Mouse (Mus musculus): ENCODE results near the gene Pml. TPM values are rescaled to one million over a fixed set of nuclear protein-coding genes. Genes with fewer than 3 reads are reported as not detected.

Gene Pml
- polyA plus RNA-seq, 1 experiment, result 10.4 TPM

- peak overlapping the region; percentile 75 for H3K4me3 ChIP-seq (ENCODE audit: insufficient read depth, low read length)
- peak overlapping the region; percentile 34 for H3K27ac ChIP-seq (ENCODE audit: insufficient read depth, low read length)
- TF ChIP-seq CTCF (IDR thresholded peaks at IDR 0.05; ENCODE audit: extremely low read depth, insufficient read depth, low read length) (0 out of 2 replicates have a peak, but pooled peaks have one; percentile 10), POLR2A (IDR thresholded peaks at IDR 0.05; ENCODE audit: extremely low read depth, insufficient read depth, low read length) (0 out of 2 replicates have a peak, but pooled peaks have one; percentile 24)
- H3K4me1 ChIP-seq (ENCODE audit: control insufficient read depth, insufficient read depth, low read length), result peaks cover 7% of the 10 kb centered on the region
Measured at GRCm38 (mm10) chr9:58198801-58199371, 50.7 kb downstream of the Pml start.

GRCm38 (mm10) chr9:58197781-58198701, 51.5 kb downstream of the Pml start:
- H3K4me1 ChIP-seq (ENCODE audit: control insufficient read depth, insufficient read depth, low read length), result peaks cover 7% of the 10 kb centered on the region
- peak overlapping the region; percentile 75 for H3K4me3 ChIP-seq (ENCODE audit: insufficient read depth, low read length)
- peak; percentile 42 for TF ChIP-seq CTCF (IDR thresholded peaks at IDR 0.05; ENCODE audit: extremely low read depth, insufficient read depth, low read length)
- no peak for TF ChIP-seq POLR2A (IDR thresholded peaks at IDR 0.05; ENCODE audit: extremely low read depth, insufficient read depth, low read length)
- peak overlapping the region; percentile 34 for H3K27ac ChIP-seq (ENCODE audit: insufficient read depth, low read length)

GRCm38 (mm10) chr9:58196610-58197567, 52.7 kb downstream of the Pml start:
- peak overlapping the region; percentile 34 for H3K27ac ChIP-seq (ENCODE audit: insufficient read depth, low read length)
- TF ChIP-seq POLR2A (IDR thresholded peaks at IDR 0.05; ENCODE audit: extremely low read depth, insufficient read depth, low read length) (no peak), CTCF (IDR thresholded peaks at IDR 0.05; ENCODE audit: extremely low read depth, insufficient read depth, low read length) (no peak)
- peak overlapping the region; percentile 75 for H3K4me3 ChIP-seq (ENCODE audit: insufficient read depth, low read length)
- peaks cover 7% of the 10 kb centered on the region for H3K4me1 ChIP-seq (ENCODE audit: control insufficient read depth, insufficient read depth, low read length)

GRCm38 (mm10) chr9:58196141-58196540, 53.4 kb downstream of the Pml start:
- no peak overlapping the region for H3K27ac ChIP-seq (ENCODE audit: insufficient read depth, low read length)
- peaks cover 7% of the 10 kb centered on the region for H3K4me1 ChIP-seq (ENCODE audit: control insufficient read depth, insufficient read depth, low read length)
- H3K4me3 ChIP-seq (ENCODE audit: insufficient read depth, low read length), result peak overlapping the region; percentile 75
- no peak for TF ChIP-seq POLR2A (IDR thresholded peaks at IDR 0.05; ENCODE audit: extremely low read depth, insufficient read depth, low read length)
- no peak for TF ChIP-seq CTCF (IDR thresholded peaks at IDR 0.05; ENCODE audit: extremely low read depth, insufficient read depth, low read length)

GRCm38 (mm10) chr9:58195671-58196070, 53.9 kb downstream of the Pml start:
- Histone ChIP-seq H3K27ac (ENCODE audit: insufficient read depth, low read length) (no peak overlapping the region), H3K4me3 (ENCODE audit: insufficient read depth, low read length) (peak overlapping the region; percentile 75; the same call in 1 of the 2 replicates), H3K4me1 (ENCODE audit: control insufficient read depth, insufficient read depth, low read length) (peaks cover 7% of the 10 kb centered on the region)
- TF ChIP-seq CTCF (IDR thresholded peaks at IDR 0.05; ENCODE audit: extremely low read depth, insufficient read depth, low read length), result no peak
- TF ChIP-seq POLR2A (IDR thresholded peaks at IDR 0.05; ENCODE audit: extremely low read depth, insufficient read depth, low read length), result no peak

DNA sequence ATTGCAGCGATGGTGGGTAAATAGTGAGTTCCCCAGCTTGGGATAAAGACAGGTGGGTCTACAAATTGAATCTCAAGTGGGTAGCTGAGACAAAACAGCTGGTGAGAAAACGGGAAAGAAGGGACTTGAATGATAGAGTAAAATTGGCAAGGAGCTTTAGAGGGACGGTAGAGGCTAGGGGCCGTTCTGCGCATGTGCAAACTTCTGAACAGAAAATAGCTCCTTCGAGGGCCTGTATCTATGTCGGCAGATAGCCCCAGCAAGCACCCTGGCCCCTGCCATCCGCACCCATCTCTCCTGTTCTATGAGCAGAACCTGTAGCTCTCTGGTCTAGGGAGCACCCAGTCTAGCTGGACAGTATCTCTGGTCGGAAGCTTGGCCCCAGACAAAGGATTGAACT, 55.4 kb downstream of the Pml start:
- no peak for TF ChIP-seq CTCF (IDR thresholded peaks at IDR 0.05; ENCODE audit: extremely low read depth, insufficient read depth, low read length)
- TF ChIP-seq POLR2A (IDR thresholded peaks at IDR 0.05; ENCODE audit: extremely low read depth, insufficient read depth, low read length), result no peak
- H3K4me3 ChIP-seq (ENCODE audit: insufficient read depth, low read length), result no peak overlapping the region
- peaks cover 7% of the 10 kb centered on the region for H3K4me1 ChIP-seq (ENCODE audit: control insufficient read depth, insufficient read depth, low read length)
- H3K27ac ChIP-seq (ENCODE audit: insufficient read depth, low read length), result no peak overlapping the region

GRCm38 (mm10) chr9:58184456-58184855, 65.1 kb downstream of the Pml start:
- H3K27ac ChIP-seq (ENCODE audit: insufficient read depth, low read length), result 0 out of 2 replicates have a peak overlapping the region, but pooled peaks have one; percentile 8
- no peak for TF ChIP-seq CTCF (IDR thresholded peaks at IDR 0.05; ENCODE audit: extremely low read depth, insufficient read depth, low read length)
- H3K4me1 ChIP-seq (ENCODE audit: control insufficient read depth, insufficient read depth, low read length), result no peaks in the 10 kb centered on the region; the same call in 1 of the 2 replicates
- no peak overlapping the region for H3K4me3 ChIP-seq (ENCODE audit: insufficient read depth, low read length)

- TF ChIP-seq POLR2A (IDR thresholded peaks at IDR 0.05; ENCODE audit: extremely low read depth, insufficient read depth, low read length) (no peak), CTCF (IDR thresholded peaks at IDR 0.05; ENCODE audit: extremely low read depth, insufficient read depth, low read length) (no peak)
- Histone ChIP-seq H3K4me1 (ENCODE audit: control insufficient read depth, insufficient read depth, low read length) (peaks cover 4% of the 10 kb centered on the region), H3K4me3 (ENCODE audit: insufficient read depth, low read length) (no peak overlapping the region), H3K27ac (ENCODE audit: insufficient read depth, low read length) (no peak overlapping the region)
Measured at GRCm38 (mm10) chr9:58179390-58179789, 70.2 kb downstream of the Pml start.

GRCm38 (mm10) chr9:58177165-58177564, 72.4 kb downstream of the Pml start:
- Histone ChIP-seq H3K4me1 (ENCODE audit: control insufficient read depth, insufficient read depth, low read length) (peaks cover 4% of the 10 kb centered on the region), H3K27ac (ENCODE audit: insufficient read depth, low read length) (peak overlapping the region; percentile 86), H3K4me3 (ENCODE audit: insufficient read depth, low read length) (no peak overlapping the region)
- TF ChIP-seq CTCF (IDR thresholded peaks at IDR 0.05; ENCODE audit: extremely low read depth, insufficient read depth, low read length) (no peak), POLR2A (IDR thresholded peaks at IDR 0.05; ENCODE audit: extremely low read depth, insufficient read depth, low read length) (no peak)
